9 mouse cellular contexts compared by ENCODE assay signal in genomic region chr2:145676544-145676925, GRCm38 (mm10). TPM values are rescaled to one million over a fixed set of nuclear protein-coding genes. Genes with fewer than 3 reads are reported as not detected.
A peak's percentile ranks its signal among the peaks of the same experiment; 100 is the strongest.
DNase-seq lines count a peak whose midpoint lies in the region; ATAC-seq and TF ChIP-seq lines count a peak whose summit lies in the region.
"Had no signal": no experiment of that assay in that cellular context is flagged by ENCODE, and none has a peak within 500 bp of the region (broad histone marks: within the 10 kb centered on the region; RNA-seq: fewer than 3 reads in every experiment).

No protein-coding gene starts in this region.

- TF ChIP-seq CTCF in kidney, adult 2 months (conservative IDR thresholded peaks at IDR 0.05; ENCODE audit: insufficient read depth, insufficient read length, low read depth, low read length): no peak

- 0 out of 2 replicates have a peak, but pooled peaks cover 3% of the 10 kb centered on the region for H3K9me3 ChIP-seq in embryonic facial prominence, embryonic 12.5 days
- H3K9me3 ChIP-seq: limb, embryonic 15.5 days had no signal

- H3K36me3 ChIP-seq in kidney, adult 2 months (ENCODE audit: control insufficient read depth, insufficient read depth, low read length): no peaks in the 10 kb centered on the region
- H3K36me3 ChIP-seq in embryonic facial prominence, embryonic 12.5 days: no peaks in the 10 kb centered on the region
- H3K36me3 ChIP-seq: limb, embryonic 15.5 days had no signal

- no peak overlapping the region for H3K4me3 ChIP-seq in kidney, adult 2 months (ENCODE audit: insufficient read depth, low read depth, low read length)
- H3K4me3 ChIP-seq in embryonic facial prominence, embryonic 12.5 days: peak overlapping the region; percentile 66; the same call in 1 of the 2 replicates

- H3K27me3 ChIP-seq in kidney, adult 2 months (replicated peaks; ENCODE audit: control insufficient read depth, insufficient read depth, low read length): no peaks in the 10 kb centered on the region
- no peaks in the 10 kb centered on the region for H3K27me3 ChIP-seq in embryonic facial prominence, embryonic 12.5 days
- H3K27me3 ChIP-seq: limb, embryonic 15.5 days had no signal

- DNase-seq in kidney, adult 2 months: peak; percentile 36
- DNase-seq in kidney, adult 8-10 months: no peak
- DNase-seq in NIH3T3 (ENCODE audit: low read depth): peak; percentile 67
- DNase-seq in lung, postnatal 10 days: peak; percentile 49
- DNase-seq in spleen, postnatal 36 days (ENCODE audit: low spot score in 2 of 2): no peak
- no peak for DNase-seq in left cerebral cortex, postnatal 36 days (ENCODE audit: low spot score in 2 of 2)
- DNase-seq: thymus, adult 18-20 months had no signal

- no peak for TF ChIP-seq POLR2A in kidney, adult 2 months (IDR thresholded peaks at IDR 0.05; ENCODE audit: low read depth, low read length)

- H3K9ac ChIP-seq in embryonic facial prominence, embryonic 12.5 days: no peak overlapping the region

- H3K4me1 ChIP-seq in kidney, adult 2 months (ENCODE audit: control insufficient read depth, insufficient read depth, low read length): peaks cover 14% of the 10 kb centered on the region; the same call in 1 of the 2 replicates
- peaks cover 32% of the 10 kb centered on the region for H3K4me1 ChIP-seq in embryonic facial prominence, embryonic 12.5 days

- H3K4me2 ChIP-seq in embryonic facial prominence, embryonic 12.5 days (replicated peaks): peak overlapping the region; percentile 88

- peak overlapping the region; percentile 39; the same call in 1 of the 2 replicates for H3K27ac ChIP-seq in kidney, adult 2 months (ENCODE audit: insufficient read depth, low read depth, low read length)
- H3K27ac ChIP-seq in embryonic facial prominence, embryonic 12.5 days: no peak overlapping the region

- WGBS in kidney, adult 2 months: 32% methylated on average over 3 of the region's 3 CpGs
- WGBS in embryonic facial prominence, embryonic 12.5 days: 46% methylated on average over 3 of the region's 3 CpGs

- intact Hi-C loops in left cerebral cortex, postnatal 36 days (cut with DNase I): no loop called here

- ATAC-seq in embryonic facial prominence, embryonic 12.5 days (ENCODE audit: insufficient number of reproducible peaks, insufficient read depth, low FRiP score, low TSS enrichment): no peak

RNA-seq across cellular contexts. Expression of gene Rin2, which starts 1.5 kb away (rescaled TPM):
- polyA plus RNA-seq in kidney, adult 2 months (2012; rRNA removed): 17.0 and 18.8 TPM in 2 replicates
- 30.8 and 31.3 TPM in 2 replicates for polyA plus RNA-seq in embryonic facial prominence, embryonic 12.5 days (2016; fragmentation: Nextera tagmentation; extraction: Ambion mirVana)
- total RNA-seq in left cerebral cortex, postnatal 36 days (2021): 10 to 100 TPM; 24.9 to 26.4 TPM

Comparison
In these comparisons a context has a peak if more than half of its experiments do, and no peak if none do; other contexts are left out.
1. DNase-seq: peak in kidney, adult 2 months (single experiment), NIH3T3 (single experiment) and lung, postnatal 10 days (single experiment); none in kidney, adult 8-10 months (0 of 2), spleen, postnatal 36 days (0 of 2) and left cerebral cortex, postnatal 36 days (0 of 2).